Mouse (Mus musculus): ENCODE results near the gene Slc27a2. TPM values are rescaled to one million over a fixed set of nuclear protein-coding genes. Genes with fewer than 3 reads are reported as not detected.
A peak's percentile ranks its signal among the peaks of the same experiment; 100 is the strongest.

Gene Slc27a2
- total and polyA plus RNA-seq, 3 experiments, result not detected

- Histone ChIP-seq H3K79me2 (ENCODE audit: control insufficient read depth, insufficient read depth, low read length, poor library complexity) (no peaks in the 10 kb centered on the region), H3K9me3 (replicated peaks; ENCODE audit: insufficient read depth, low read length) (no peaks in the 10 kb centered on the region), H3K4me3 (ENCODE audit: control insufficient read depth in 1 of 2, insufficient read depth in 1 of 2, low read depth in 2 of 2, low read length in 2 of 2) (no peak overlapping the region), H3K27ac (ENCODE audit: control insufficient read depth, low read depth, low read length) (no peak overlapping the region), H3K9ac (ENCODE audit: control insufficient read depth, low read depth, low read length, poor library complexity, severe bottlenecking) (peak overlapping the region; percentile 31; the same call in 1 of the 2 replicates), H3K27me3 (ENCODE audit: control insufficient read depth in 1 of 2, insufficient read depth in 2 of 2, low read length in 2 of 2) (no peaks in the 10 kb centered on the region), H3K4me1 (ENCODE audit: control insufficient read depth in 1 of 2, insufficient read depth in 2 of 2, low read length in 2 of 2) (peaks cover 2 to 13% of the 10 kb centered on the region in 2 experiments), H3K36me3 (ENCODE audit: control insufficient read depth in 1 of 2, insufficient read depth in 2 of 2, low read length in 2 of 2) (peaks cover 0 to 4% of the 10 kb centered on the region in 2 experiments; a peak in 2 of 4 replicates)
- DNase-seq (ENCODE audit: low read depth, low spot score), result peak; percentile 80
- TF ChIP-seq GABPA (IDR thresholded peaks at IDR 0.05; ENCODE audit: low read depth, low read length) (no peak), ZC3H11A (IDR thresholded peaks at IDR 0.05; ENCODE audit: low read depth, low read length) (peak; percentile 76), USF1 (IDR thresholded peaks at IDR 0.05; ENCODE audit: low read depth, low read length) (no peak), EP300 (IDR thresholded peaks at IDR 0.05; ENCODE audit: low read depth in 1 of 2, low read length in 2 of 2) (no peak), SIN3A (IDR thresholded peaks at IDR 0.05; ENCODE audit: low read length) (peak; percentile 42; the same call in 1 of the 2 replicates), TBP (IDR thresholded peaks at IDR 0.05; ENCODE audit: low read depth, low read length) (no peak), JUND (IDR thresholded peaks at IDR 0.05; ENCODE audit: low read depth, low read length) (no peak), POLR2AphosphoS2 (IDR thresholded peaks at IDR 0.05; ENCODE audit: low read length) (no peak), ETS1 (IDR thresholded peaks at IDR 0.05; ENCODE audit: low read depth, low read length) (no peak), MYB (IDR thresholded peaks at IDR 0.05; ENCODE audit: low read depth, low read length) (no peak), RAD21 (IDR thresholded peaks at IDR 0.05; ENCODE audit: low read depth, low read length) (peak; percentile 95), GATA1 (IDR thresholded peaks at IDR 0.05; ENCODE audit: low read depth, low read length) (peak; percentile 47; the same call in 1 of the 2 replicates), ELF1 (IDR thresholded peaks at IDR 0.05; ENCODE audit: low read depth, low read length) (no peak), TCF12 (IDR thresholded peaks at IDR 0.05; ENCODE audit: low read depth, low read length) (no peak), ZNF384 (IDR thresholded peaks at IDR 0.05; ENCODE audit: low read depth, low read length) (peak; percentile 86), MAZ (IDR thresholded peaks at IDR 0.05; ENCODE audit: low read depth, low read length) (no peak), SMC3 (IDR thresholded peaks at IDR 0.05; ENCODE audit: low read depth, low read length) (peak; percentile 76), CTCF (IDR thresholded peaks at IDR 0.05 in 2 of 3, conservative IDR thresholded peaks at IDR 0.05 in 1 of 3; ENCODE audit: control insufficient read depth in 1 of 3, insufficient read depth in 1 of 3, low read depth in 2 of 3, low read length in 3 of 3, poor library complexity in 1 of 3, severe bottlenecking in 1 of 3) (peak; percentile 50 to 89 (median 70))
Observed at GRCm38 (mm10) chr2:126520828-126521227, 31.4 kb upstream of the Slc27a2 start.

DNA sequence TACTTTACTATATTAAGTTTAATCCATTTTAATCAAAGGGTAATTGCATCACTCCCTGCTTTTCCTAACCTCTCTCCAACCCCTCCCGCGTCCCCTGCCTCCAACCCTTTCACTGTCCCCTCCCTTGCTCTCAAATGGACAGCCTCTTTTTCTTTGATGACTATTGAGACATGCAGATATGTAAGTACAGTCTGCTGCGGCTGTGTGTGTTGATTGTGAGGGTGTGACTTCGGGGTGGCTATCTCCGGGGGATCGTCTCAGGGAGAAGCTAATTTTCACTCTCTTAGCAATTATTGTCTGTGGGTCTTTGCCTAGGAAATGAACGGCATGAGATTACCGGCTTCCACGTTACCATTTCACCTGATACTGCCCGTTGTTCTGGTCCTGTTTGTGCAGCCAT is 30.7 kb upstream of the Slc27a2 start:
- no peaks in the 10 kb centered on the region for H3K79me2 ChIP-seq (ENCODE audit: control insufficient read depth, insufficient read depth, low read length, poor library complexity)
- TF ChIP-seq MAZ (IDR thresholded peaks at IDR 0.05; ENCODE audit: low read depth, low read length) (no peak), GATA1 (IDR thresholded peaks at IDR 0.05; ENCODE audit: low read depth, low read length) (0 out of 2 replicates have a peak, but pooled peaks have one; percentile 7)
- peaks cover 0 to 4% of the 10 kb centered on the region in 2 experiments; a peak in 2 of 4 replicates for H3K36me3 ChIP-seq (ENCODE audit: control insufficient read depth in 1 of 2, insufficient read depth in 2 of 2, low read length in 2 of 2)
- DNase-seq (ENCODE audit: low read depth, low spot score), result peak; percentile 72
- H3K4me3 ChIP-seq (ENCODE audit: control insufficient read depth in 1 of 2, insufficient read depth in 1 of 2, low read depth in 2 of 2, low read length in 2 of 2), result peak overlapping the region in 1 of 2 experiments; percentile 42; a peak in 2 of 4 replicates
- no peaks in the 10 kb centered on the region for H3K9me3 ChIP-seq (replicated peaks; ENCODE audit: insufficient read depth, low read length)
- no peak overlapping the region for H3K27ac ChIP-seq (ENCODE audit: control insufficient read depth, low read depth, low read length)
- H3K9ac ChIP-seq (ENCODE audit: control insufficient read depth, low read depth, low read length, poor library complexity, severe bottlenecking), result peak overlapping the region; percentile 31
- no peaks in the 10 kb centered on the region for H3K27me3 ChIP-seq (ENCODE audit: control insufficient read depth in 1 of 2, insufficient read depth in 2 of 2, low read length in 2 of 2)
- peaks cover 2 to 13% of the 10 kb centered on the region in 2 experiments for H3K4me1 ChIP-seq (ENCODE audit: control insufficient read depth in 1 of 2, insufficient read depth in 2 of 2, low read length in 2 of 2)
